In genomic region chr6:142507785-142508162, GRCm38 (mm10) we compare ENCODE assay signal across 8 mouse cellular contexts. TPM values are rescaled to one million over a fixed set of nuclear protein-coding genes. Genes with fewer than 3 reads are reported as not detected.
DNase-seq lines count a peak whose midpoint lies in the region; ATAC-seq and TF ChIP-seq lines count a peak whose summit lies in the region.

TSS of gene Ldhb (minus strand) at chr6:142507957.

- peaks cover 69% of the 10 kb centered on the region for H3K4me1 ChIP-seq in hindbrain, embryonic 10.5 days (replicated peaks)
- peaks cover 6% of the 10 kb centered on the region for H3K4me1 ChIP-seq in lung, adult 2 months (ENCODE audit: control insufficient read depth, insufficient read depth, low read length)
- peaks cover 31% of the 10 kb centered on the region for H3K4me1 ChIP-seq in neural tube, embryonic 15.5 days

- peak within 1 kb of the TSS; percentile 90 for H3K27ac ChIP-seq in hindbrain, embryonic 10.5 days
- peak within 1 kb of the TSS; percentile 83 for H3K27ac ChIP-seq in neural tube, embryonic 15.5 days (replicated peaks)

- H3K4me3 ChIP-seq in hindbrain, embryonic 10.5 days, result peak within 1 kb of the TSS; percentile 73
- H3K4me3 ChIP-seq in lung, adult 2 months (replicated peaks; ENCODE audit: extremely low read depth, low read depth, low read length), result peak within 1 kb of the TSS; percentile 70
- H3K4me3 ChIP-seq in neural tube, embryonic 15.5 days (replicated peaks), result peak within 1 kb of the TSS; percentile 66

- H3K4me2 ChIP-seq in neural tube, embryonic 15.5 days, result peak within 1 kb of the TSS; percentile 90

- H3K9ac ChIP-seq in neural tube, embryonic 15.5 days (replicated peaks), result peak within 1 kb of the TSS; percentile 72

- DNase-seq in Patski (ENCODE audit: low read depth, low spot score), result peak; percentile 70
- peak; percentile 90 for DNase-seq in cerebellum, adult 9-11 months
- peak; percentile 88 to 92 for DNase-seq in frontal cortex, postnatal 10 days (ENCODE audit: low spot score in 2 of 2)
- peak; percentile 94 for DNase-seq in hindbrain, embryonic 10.5 days (ENCODE audit: low spot score)
- DNase-seq in layer of hippocampus, adult 8-10 months (ENCODE audit: low spot score in 2 of 2), result peak; percentile 92 to 93
- peak; percentile 77 for DNase-seq in lung, adult 2 months
- peak; percentile 87 for DNase-seq in thymus, postnatal 0 days (ENCODE audit: low spot score)

- no peaks in the 10 kb centered on the region for H3K9me3 ChIP-seq in hindbrain, embryonic 10.5 days
- no peaks in the 10 kb centered on the region for H3K9me3 ChIP-seq in neural tube, embryonic 15.5 days (replicated peaks)

- no peak for TF ChIP-seq CTCF in Patski (IDR thresholded peaks at IDR 0.05)
- TF ChIP-seq CTCF in lung, adult 2 months (IDR thresholded peaks at IDR 0.05; ENCODE audit: insufficient read depth, low read length), result no peak

- peak; percentile 72; the same call in 1 of the 2 replicates for TF ChIP-seq POLR2A in lung, adult 2 months (IDR thresholded peaks at IDR 0.05; ENCODE audit: borderline replicate concordance, extremely low read depth, low read depth, low read length)

- POLR2A ChIA-PET in Patski (lab: Charles Lee), result interaction anchor here (1.1 to 2.5 kb wide), 2 partner anchors 10 to 162 kb away, joined by 3 to 12 read pairs; partner anchors contain the start of gene Pyroxd1

- CTCF ChIA-PET in Patski (lab: Charles Lee), result interaction anchor here (2.3 kb wide), 1 partner anchor 10 kb away, joined by 10 read pairs; no protein-coding TSS in a partner anchor

- in situ Hi-C loops in Patski (cut with MboI; ENCODE audit: low pct_unique_long_range_greater_than_20kb), result loop anchor here (25.0 kb wide), 2 partner anchors 655 to 1020 kb away; partner anchors contain the start of gene Etnk1

- under 1% methylated on average over 19 of the region's 19 CpGs for WGBS in hindbrain, embryonic 10.5 days
- under 1% methylated on average over 19 of the region's 19 CpGs for WGBS in lung, adult 2 months
- under 1% methylated on average over 19 of the region's 19 CpGs for WGBS in neural tube, embryonic 15.5 days

- no peaks in the 10 kb centered on the region for H3K27me3 ChIP-seq in Patski
- H3K27me3 ChIP-seq in hindbrain, embryonic 10.5 days (ENCODE audit: insufficient read depth, poor library complexity, severe bottlenecking), result peaks cover 55% of the 10 kb centered on the region
- H3K27me3 ChIP-seq in neural tube, embryonic 15.5 days (replicated peaks), result 0 out of 2 replicates have a peak, but pooled peaks cover 9% of the 10 kb centered on the region

- H3K36me3 ChIP-seq in hindbrain, embryonic 10.5 days, result peaks cover 22% of the 10 kb centered on the region
- H3K36me3 ChIP-seq in neural tube, embryonic 15.5 days, result 0 out of 2 replicates have a peak, but pooled peaks cover 4% of the 10 kb centered on the region

- peak; percentile 99 for ATAC-seq in Patski
- ATAC-seq in neural tube, embryonic 15.5 days (ENCODE audit: low FRiP score), result peak; percentile 96

RNA-seq across cellular contexts. Expression of gene Ldhb, which starts in this region (rescaled TPM):
- 1,843 TPM for polyA plus RNA-seq in Patski (2021)
- 366 and 416 TPM in 2 replicates for polyA plus RNA-seq in hindbrain, embryonic 10.5 days (2016; fragmentation: Nextera tagmentation; extraction: Ambion mirVana)
- total RNA-seq in layer of hippocampus, adult 8-10 months (2022), result 100 to 1,000 TPM; 561 to 645 (median 604) TPM
- polyA plus RNA-seq in lung, adult 2 months (2012; rRNA removed), result 138 and 224 TPM in 2 replicates
- polyA plus RNA-seq in neural tube, embryonic 15.5 days (2015; fragmentation: Nextera tagmentation; extraction: Ambion mirVana), result 526 and 576 TPM in 2 replicates
- 527 and 536 TPM in 2 replicates for polyA plus RNA-seq in thymus, postnatal 0 days (2015; fragmentation: Nextera tagmentation; extraction: Ambion mirVana)

Comparison
In these comparisons a context has a peak if more than half of its experiments do, and no peak if none do; other contexts are left out.
1. Peak in every context shown above with its lines: DNase-seq, ATAC-seq, H3K4me3 ChIP-seq and H3K27ac ChIP-seq.